Mouse (Mus musculus) thymus, postnatal 14 days (tissue): ENCODE results near the gene Phf5a.
"Not testable (repeated sequence)": the region's sequence is repeated elsewhere in the genome, so short reads cannot be mapped to it uniquely, and the experiment has no call there.

ENCODE experiments used
- DNase-seq: peaks from one replicate; pipeline ENCODE4 v3.0.0; 2021

The Phf5a gene

GRCm38 (mm10) chr15:81871604-81872261 is at the start of gene Phf5a:
TSS of gene Phf5a (minus strand) at chr15:81871911.
- peak; percentile 86 for DNase-seq

- no peak for DNase-seq
These were observed 49.5 kb upstream of the Phf5a start for GRCm38 (mm10) chr15:81921255-81921654.

GRCm38 (mm10) chr15:81920546-81921217 is 49.0 kb upstream of the Phf5a start:
- no peak for DNase-seq

GRCm38 (mm10) chr15:81919062-81919461 is 47.4 kb upstream of the Phf5a start:
- DNase-seq: no peak

- DNase-seq: peak; percentile 86
These were observed 46.1 kb upstream of the Phf5a start for GRCm38 (mm10) chr15:81917621-81918463.

- DNase-seq: no peak
These were observed 45.5 kb upstream of the Phf5a start for GRCm38 (mm10) chr15:81917201-81917600.

- no peak for DNase-seq
These were observed 44.0 kb upstream of the Phf5a start for GRCm38 (mm10) chr15:81915663-81916062.

GRCm38 (mm10) chr15:81914668-81915067 is 43.0 kb upstream of the Phf5a start:
- DNase-seq: no peak

- no peak for DNase-seq
These were observed 40.8 kb upstream of the Phf5a start for GRCm38 (mm10) chr15:81912498-81912897.

GRCm38 (mm10) chr15:81908767-81909166 is 37.1 kb upstream of the Phf5a start:
- DNase-seq: not testable (repeated sequence)

GRCm38 (mm10) chr15:81907953-81908352 is 36.2 kb upstream of the Phf5a start:
- DNase-seq: no peak

GRCm38 (mm10) chr15:81904939-81905338 is 33.2 kb upstream of the Phf5a start:
- peak; percentile 79 for DNase-seq

GRCm38 (mm10) chr15:81898751-81899150 is 27.0 kb upstream of the Phf5a start:
- no peak for DNase-seq

- DNase-seq: no peak
These were observed 26.0 kb upstream of the Phf5a start for GRCm38 (mm10) chr15:81897607-81898285.

GRCm38 (mm10) chr15:81896407-81896806 is 24.7 kb upstream of the Phf5a start:
- no peak for DNase-seq

- no peak for DNase-seq
These were observed 22.3 kb upstream of the Phf5a start for GRCm38 (mm10) chr15:81894002-81894401.

GRCm38 (mm10) chr15:81891822-81892580 is 20.3 kb upstream of the Phf5a start:
- DNase-seq: no peak

GRCm38 (mm10) chr15:81891140-81891802 is 19.6 kb upstream of the Phf5a start:
- DNase-seq: no peak

- no peak for DNase-seq
These were observed 17.5 kb upstream of the Phf5a start for GRCm38 (mm10) chr15:81889175-81889574.

- no peak for DNase-seq
These were observed 15.3 kb upstream of the Phf5a start for GRCm38 (mm10) chr15:81886795-81887550.

- no peak for DNase-seq
These were observed 13.8 kb upstream of the Phf5a start for GRCm38 (mm10) chr15:81885418-81885934.
